In genomic region chr7:16959539-16960187, GRCm38 (mm10) we compare ENCODE assay signal across 9 mouse cellular contexts. TPM values are rescaled to one million over a fixed set of nuclear protein-coding genes. Genes with fewer than 3 reads are reported as not detected.
DNase-seq lines count a peak whose midpoint lies in the region; ATAC-seq and TF ChIP-seq lines count a peak whose summit lies in the region.
"Had no signal": no experiment of that assay in that cellular context is flagged by ENCODE, and none has a peak within 500 bp of the region (broad histone marks: within the 10 kb centered on the region; RNA-seq: fewer than 3 reads in every experiment).

Gene Pnmal1, plus strand, starts transcription at chr7:16959679.

- H3K36me3 ChIP-seq in liver, embryonic 12.5 days = no peaks in the 10 kb centered on the region
- peaks cover 13% of the 10 kb centered on the region for H3K36me3 ChIP-seq in neural tube, embryonic 13.5 days
- H3K36me3 ChIP-seq: G1E had no signal

- no peak within 1 kb of the TSS for H3K4me3 ChIP-seq in liver, embryonic 12.5 days
- H3K4me3 ChIP-seq in neural tube, embryonic 13.5 days = peak within 1 kb of the TSS; percentile 48
- no peak within 1 kb of the TSS for H3K4me3 ChIP-seq in gastrocnemius, adult 2 months

- no peak for ATAC-seq in liver, embryonic 12.5 days
- ATAC-seq in neural tube, embryonic 13.5 days (ENCODE audit: low read depth) = peak; percentile 96

- H3K4me1 ChIP-seq in liver, embryonic 12.5 days = no peaks in the 10 kb centered on the region
- peaks cover 66% of the 10 kb centered on the region for H3K4me1 ChIP-seq in neural tube, embryonic 13.5 days (replicated peaks)

- intact Hi-C loops in gastrocnemius, adult 2 months (cut with DNase I) = no loop called here

- H3K9ac ChIP-seq in liver, embryonic 12.5 days = no peak within 1 kb of the TSS
- peak within 1 kb of the TSS; percentile 75 for H3K9ac ChIP-seq in neural tube, embryonic 13.5 days

- H3K9me3 ChIP-seq in liver, embryonic 12.5 days (replicated peaks) = no peaks in the 10 kb centered on the region
- no peaks in the 10 kb centered on the region for H3K9me3 ChIP-seq in neural tube, embryonic 13.5 days
- H3K9me3 ChIP-seq: G1E had no signal

- 30% methylated on average over 17 of the region's 17 CpGs for WGBS in liver, embryonic 12.5 days (ENCODE audit: insufficient replicate concordance)
- 11% methylated on average over 17 of the region's 17 CpGs for WGBS in neural tube, embryonic 13.5 days

- no peak for TF ChIP-seq CTCF in gastrocnemius, adult 2 months (IDR thresholded peaks at IDR 0.05)

- peak; percentile 25 for DNase-seq in liver
- peak; percentile 98 for DNase-seq in cerebellum, postnatal 10 days
- peak; percentile 90 to 91 for DNase-seq in frontal cortex, postnatal 10 days (ENCODE audit: low spot score in 2 of 2)
- peak; percentile 95 to 96 for DNase-seq in left cerebral cortex, adult 18-20 months (ENCODE audit: low spot score in 2 of 2)
- DNase-seq in c-Kit-positive CD71-positive TER-119-positive erythroid progenitor cells, embryonic 14.5 days (ENCODE audit: low spot score) = no peak
- no peak for DNase-seq in gastrocnemius, adult 2 months

- H3K4me2 ChIP-seq in liver, embryonic 12.5 days = no peak within 1 kb of the TSS
- H3K4me2 ChIP-seq in neural tube, embryonic 13.5 days = peak within 1 kb of the TSS; percentile 74

- H3K27ac ChIP-seq in liver, embryonic 12.5 days = no peak within 1 kb of the TSS
- H3K27ac ChIP-seq in neural tube, embryonic 13.5 days (replicated peaks) = peak within 1 kb of the TSS; percentile 97
- no peak within 1 kb of the TSS for H3K27ac ChIP-seq in gastrocnemius, adult 2 months

- peaks cover 14% of the 10 kb centered on the region for H3K27me3 ChIP-seq in liver, embryonic 12.5 days (replicated peaks)
- no peaks in the 10 kb centered on the region for H3K27me3 ChIP-seq in neural tube, embryonic 13.5 days

RNA-seq across cellular contexts. Expression of gene Pnmal1, which starts in this region (rescaled TPM):
- polyA plus RNA-seq in liver, embryonic 12.5 days (2016; fragmentation: Nextera tagmentation; extraction: Ambion mirVana) = 0.05 and 0.08 TPM in 2 replicates
- total RNA-seq in left cerebral cortex, adult 18-20 months (2021) = 100 to 1,000 TPM; 112 to 119 TPM
- polyA plus RNA-seq in neural tube, embryonic 13.5 days (2015; fragmentation: Nextera tagmentation; extraction: Ambion mirVana) = 37.6 and 39.7 TPM in 2 replicates
- total RNA-seq in gastrocnemius, adult 2 months (2021) = not detected

Comparison
In these comparisons a context has a peak if more than half of its experiments do, and no peak if none do; other contexts are left out.
1. RNA of gene Pnmal1 (total RNA-seq): 112 to 119 TPM in left cerebral cortex, adult 18-20 months; not detected in gastrocnemius, adult 2 months; every median in the first group is over 100 times any median in the second.
2. RNA of gene Pnmal1 (polyA plus RNA-seq): 37.6 to 39.7 TPM in neural tube, embryonic 13.5 days; 0.05 to 0.08 TPM in liver, embryonic 12.5 days; every median in the first group is over 10 times any median in the second.
3. DNase-seq: peak in liver (single experiment), cerebellum, postnatal 10 days (2 of 2), frontal cortex, postnatal 10 days (2 of 2) and left cerebral cortex, adult 18-20 months (2 of 2); none in c-Kit-positive CD71-positive TER-119-positive erythroid progenitor cells, embryonic 14.5 days (single experiment) and gastrocnemius, adult 2 months (single experiment).